Mouse (Mus musculus) ovary, postnatal 36 days (tissue): Measurements from ENCODE around the gene Fkbpl.

Source experiments
- DNase-seq: peaks from one replicate; pipeline ENCODE4 v3.0.0; 2022; ENCODE audit warnings: low spot score, mixed read lengths

The Fkbpl gene

DNA sequence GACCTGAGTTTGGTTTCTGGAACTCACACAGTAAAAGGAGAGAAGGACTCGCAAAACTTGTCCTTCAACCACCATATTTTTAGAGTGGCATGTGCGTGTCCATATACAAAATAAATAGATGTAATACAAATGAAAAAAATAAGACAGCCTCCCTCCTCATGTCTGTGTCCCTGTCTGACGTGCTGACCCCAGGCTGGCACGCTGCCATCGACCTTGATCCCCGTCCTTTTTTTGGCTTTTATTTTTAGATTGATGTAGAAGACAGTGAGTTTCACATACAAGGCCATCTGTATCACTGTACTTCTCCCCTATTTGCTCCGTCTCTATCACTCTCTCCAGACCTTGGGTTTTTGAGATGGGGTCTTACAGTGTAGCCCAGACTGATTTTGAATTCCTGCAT is 19.9 kb downstream of the Fkbpl start:
- DNase-seq = no peak

- DNase-seq = no peak
These were observed 25.7 kb downstream of the Fkbpl start, which contains the start of gene Tnxb for GRCm38 (mm10) chr17:34670235-34670634. Tnxb (plus strand) TSS chr17:34670535.

GRCm38 (mm10) chr17:34671151-34672066 is 26.8 kb downstream of the Fkbpl start:
- DNase-seq = no peak

GRCm38 (mm10) chr17:34672246-34672792 is 27.8 kb downstream of the Fkbpl start:
- DNase-seq = no peak

GRCm38 (mm10) chr17:34673139-34673538 is 28.6 kb downstream of the Fkbpl start:
- no peak for DNase-seq

GRCm38 (mm10) chr17:34674524-34675204 is 30.1 kb downstream of the Fkbpl start:
- no peak for DNase-seq

- no peak for DNase-seq
These were observed 30.9 kb downstream of the Fkbpl start for GRCm38 (mm10) chr17:34675205-34676092.

- no peak for DNase-seq
These were observed 31.5 kb downstream of the Fkbpl start for GRCm38 (mm10) chr17:34676093-34676460.

GRCm38 (mm10) chr17:34676671-34677070 is 32.1 kb downstream of the Fkbpl start:
- DNase-seq = no peak

DNA sequence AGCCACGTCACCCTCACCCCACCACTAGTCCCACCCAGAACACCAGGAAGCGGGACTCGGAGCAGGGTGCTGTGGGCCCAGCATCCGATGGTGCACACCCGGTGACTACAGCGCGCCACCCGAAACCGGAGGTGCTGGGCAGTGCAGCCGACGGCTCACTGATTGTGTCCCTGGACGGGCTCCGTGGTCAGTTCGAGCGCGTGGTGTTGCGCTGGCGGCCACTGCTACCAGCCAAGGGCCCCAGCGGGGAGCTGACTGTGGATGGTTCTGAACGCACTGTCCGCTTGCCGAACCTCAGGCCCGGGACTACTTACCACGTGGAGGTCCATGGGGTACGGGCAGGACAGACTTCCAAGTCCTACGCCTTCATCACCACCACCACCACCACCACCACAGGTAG is 35.6 kb downstream of the Fkbpl start:
- no peak for DNase-seq

GRCm38 (mm10) chr17:34680621-34681020 is 36.1 kb downstream of the Fkbpl start:
- no peak for DNase-seq

DNA sequence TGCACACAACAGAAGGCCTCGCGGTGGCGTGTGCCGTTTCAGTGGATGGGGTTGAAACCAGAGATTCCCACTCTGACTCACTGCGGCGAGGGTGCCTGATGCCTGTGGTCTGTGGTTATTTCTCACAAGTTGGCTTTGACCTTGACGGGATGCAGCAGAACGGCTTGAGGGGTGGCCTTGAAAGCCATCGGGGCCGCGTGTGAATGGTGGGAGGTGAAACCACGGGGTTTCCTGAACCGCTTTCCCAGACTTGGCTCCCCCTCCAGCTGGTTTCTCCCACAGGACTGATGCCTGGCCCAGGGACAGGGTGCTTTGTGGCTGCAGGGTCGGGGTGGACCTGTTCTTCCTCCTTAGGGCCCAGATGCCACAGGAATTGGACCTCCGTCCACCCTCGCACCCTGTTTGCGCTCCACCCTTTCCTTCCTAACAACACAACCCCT is 36.6 kb downstream of the Fkbpl start:
- DNase-seq = peak; percentile 67

DNA sequence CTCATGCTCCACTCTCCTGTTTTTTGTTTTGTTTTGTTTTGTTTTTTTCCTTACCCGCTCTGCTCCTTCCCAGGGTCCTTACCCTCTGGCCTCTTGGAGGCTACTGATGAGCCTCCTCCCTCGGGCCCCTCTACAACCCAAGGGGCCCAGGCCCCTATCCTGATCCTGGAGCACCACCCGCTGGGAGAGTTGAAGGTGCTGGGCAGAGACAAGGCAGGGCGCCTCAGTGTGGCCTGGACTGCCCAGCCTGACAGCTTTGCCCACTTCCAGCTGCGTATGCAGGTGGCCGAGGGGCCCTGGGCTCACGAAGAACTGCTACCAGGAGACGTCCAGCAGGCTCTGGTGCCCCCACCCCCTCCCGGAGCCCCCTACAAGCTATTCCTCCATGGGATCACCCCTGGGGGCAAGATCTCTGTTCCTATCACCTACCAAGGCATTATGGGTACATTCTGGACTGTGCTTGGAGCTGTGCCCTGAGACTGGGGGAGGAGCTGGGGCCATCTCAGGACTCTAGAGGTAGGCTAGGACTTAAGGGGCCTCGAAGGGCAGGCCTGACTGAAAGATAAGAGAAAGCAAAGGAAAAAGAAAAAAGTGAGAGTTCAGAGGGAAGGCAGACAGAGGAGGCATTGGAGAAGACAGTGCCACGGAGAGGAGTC is 37.4 kb downstream of the Fkbpl start:
- DNase-seq = peak; percentile 14

- DNase-seq = peak; percentile 7
These were observed 38.6 kb downstream of the Fkbpl start for GRCm38 (mm10) chr17:34683179-34683578.

DNA sequence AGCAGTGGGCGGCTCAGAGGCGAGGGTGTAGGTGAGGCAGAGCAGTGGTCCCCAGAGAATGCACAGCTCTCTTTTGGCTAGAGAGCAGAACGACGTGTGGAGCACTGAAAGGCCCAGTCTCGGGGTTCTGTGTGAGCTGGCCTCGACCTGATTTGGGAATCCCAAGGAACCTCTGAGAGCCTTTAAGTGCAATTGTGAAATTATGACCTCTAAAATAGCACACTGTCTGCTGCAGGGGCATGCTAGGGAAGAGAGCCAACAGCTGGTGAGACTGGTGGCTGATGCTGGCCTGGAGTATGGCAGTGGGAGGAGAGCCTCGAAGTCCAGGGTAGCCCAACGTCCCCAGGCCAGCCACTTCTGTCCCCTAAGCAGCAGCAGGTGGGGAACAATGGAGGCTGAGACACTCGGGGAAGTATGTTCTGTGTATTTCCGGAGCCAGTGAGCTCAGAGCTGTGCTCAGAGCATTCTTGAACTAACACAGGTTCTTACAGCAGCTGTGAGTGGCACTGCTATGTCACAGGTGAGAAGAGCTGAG is 39.2 kb downstream of the Fkbpl start:
- DNase-seq = peak; percentile 2

DNA sequence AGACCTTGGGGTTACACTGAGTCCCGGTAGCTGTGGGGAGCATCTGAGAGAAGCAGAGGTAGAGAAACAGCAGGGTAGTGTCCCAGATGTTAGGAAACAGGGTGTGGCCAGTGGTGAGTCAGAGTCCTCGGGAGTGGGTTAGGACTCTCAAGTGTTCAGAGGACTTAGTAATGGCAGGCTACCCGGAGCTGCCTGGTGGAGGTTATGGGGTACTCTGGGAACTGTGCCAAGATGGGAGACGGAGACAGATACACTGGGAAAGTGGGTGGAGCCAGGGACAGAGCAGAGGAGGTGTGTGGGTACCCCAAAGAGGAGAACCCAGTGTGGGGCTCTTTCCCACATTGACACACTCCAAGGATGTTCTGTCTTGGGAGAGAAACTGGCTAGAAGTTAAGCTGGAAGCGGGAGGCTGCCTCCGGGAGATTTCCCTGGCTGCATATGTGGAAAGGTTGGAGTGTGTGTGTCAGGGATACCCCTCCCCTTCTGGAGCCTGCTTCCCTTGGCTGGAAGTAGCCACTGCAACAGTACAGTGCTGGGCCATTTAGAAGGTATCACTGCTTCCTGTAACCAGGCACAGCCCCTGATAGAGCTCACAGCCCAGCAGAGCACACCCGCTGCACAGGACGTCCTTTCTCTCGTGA is 39.8 kb downstream of the Fkbpl start:
- peak; percentile 7 for DNase-seq

DNA sequence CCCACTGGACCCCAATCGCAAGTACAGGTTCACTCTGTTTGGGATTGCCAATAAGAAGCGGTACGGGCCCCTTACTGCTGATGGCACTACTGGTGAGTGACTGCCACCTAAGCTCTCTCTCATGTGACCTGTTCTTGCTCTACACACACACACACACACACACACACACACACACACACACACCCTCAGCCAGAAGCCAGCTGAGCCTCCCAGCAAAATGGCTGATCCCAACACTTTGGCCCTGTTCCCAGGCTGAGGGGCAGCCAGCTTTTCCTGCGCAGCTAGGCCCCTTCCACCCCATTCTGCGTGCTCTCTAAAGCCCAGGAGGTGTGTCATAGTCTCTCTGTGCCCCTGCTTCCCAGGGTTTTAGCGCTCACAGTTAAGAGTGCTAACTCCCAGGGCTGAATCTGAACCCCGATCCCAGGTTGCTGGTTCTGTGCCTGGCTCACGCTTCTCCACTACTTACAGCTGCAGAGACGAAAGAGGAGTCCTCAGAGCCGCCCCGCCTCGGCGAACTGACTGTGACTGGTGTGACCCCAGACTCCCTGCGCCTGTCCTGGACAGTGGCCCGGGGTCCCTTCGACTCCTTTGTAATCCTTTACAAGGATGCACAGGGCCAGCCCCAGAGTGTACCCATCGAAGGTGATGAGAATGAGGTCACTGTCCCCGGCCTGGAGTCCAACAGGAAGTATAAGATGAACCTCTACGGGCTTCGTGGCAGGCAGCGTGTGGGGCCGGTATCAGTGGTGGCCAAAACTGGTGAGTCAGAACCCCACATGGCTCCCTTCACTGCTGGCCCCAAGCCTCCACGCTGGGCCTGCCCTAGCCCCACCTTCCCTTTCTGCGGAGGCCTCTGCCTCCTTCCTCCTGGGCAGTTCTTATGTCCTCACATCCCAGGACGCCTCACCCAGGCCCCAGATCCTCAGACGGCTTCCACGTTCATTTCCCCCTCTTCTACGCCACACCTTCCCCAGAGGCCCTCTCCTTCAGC is 40.9 kb downstream of the Fkbpl start:
- DNase-seq = peak; percentile 52

GRCm38 (mm10) chr17:34688889-34689288 is 44.3 kb downstream of the Fkbpl start:
- DNase-seq = no peak

- DNase-seq = peak; percentile 47
These were observed 45.9 kb downstream of the Fkbpl start for GRCm38 (mm10) chr17:34690458-34690857.
